Mouse (Mus musculus) erythroblast, embryonic 14.5 days (primary cell): Measurements from ENCODE around the gene Nol9. TPM values are rescaled to one million over a fixed set of nuclear protein-coding genes. Genes with fewer than 3 reads are reported as not detected.
A peak's percentile ranks its signal among the peaks of the same experiment; 100 is the strongest.

Experiments
- H3K27me3 ChIP-seq: 2 replicates; pipeline ENCODE4 v1.6.1; 2012; ENCODE audit warnings: inconsistent platforms; ENCODE audit not compliant: control insufficient read depth
- H3K36me3 ChIP-seq: 2 replicates; pipeline ENCODE4 v1.6.1; 2012; ENCODE audit warnings: mild to moderate bottlenecking, inconsistent platforms; ENCODE audit not compliant: control insufficient read depth
- H3K4me1 ChIP-seq: 2 replicates; pipeline ENCODE4 v1.6.1; 2012; ENCODE audit warnings: inconsistent platforms; ENCODE audit not compliant: control insufficient read depth
- H3K4me3 ChIP-seq: replicated peaks from 2 replicates; pipeline ENCODE3; 2012; ENCODE audit warnings: moderate library complexity, mild to moderate bottlenecking, inconsistent platforms
- H3K9me3 ChIP-seq: 2 replicates; pipeline ENCODE4 v1.6.1; 2012; ENCODE audit warnings: low read length, inconsistent platforms, mixed read lengths; ENCODE audit not compliant: control insufficient read depth
- GATA1 ChIP-seq: IDR thresholded peaks from 2 replicates; pipeline ENCODE4 v1.6.1; 2012; ENCODE audit warnings: low read length, inconsistent platforms, mixed read lengths
- TAL1 ChIP-seq: IDR thresholded peaks from 3 replicates; pipeline ENCODE4 v1.6.1; 2012; ENCODE audit warnings: low read length, inconsistent platforms, mixed read lengths
- polyA plus RNA-seq: library from polyadenylated mRNA; stranded (reverse); fragments of >175 nt; gene quantifications from 2 replicates; pipeline ENCODE4 v1.2.3, GENCODE M21; 2012

Nol9 gene
- 0.72 and 0.87 TPM in 2 replicates for polyA plus RNA-seq

GRCm38 (mm10) chr4:152038985-152039830 lies at the start of gene Nol9:
Nol9 (plus strand) TSS chr4:152039321.
- H3K9me3 ChIP-seq, result no peaks in the 10 kb centered on the region
- H3K4me3 ChIP-seq, result peak within 1 kb of the TSS; percentile 91
- TF ChIP-seq TAL1, result no peak
- no peak for TF ChIP-seq GATA1
- H3K27me3 ChIP-seq, result no peaks in the 10 kb centered on the region
- H3K4me1 ChIP-seq, result peaks cover 42% of the 10 kb centered on the region
- peaks cover 34% of the 10 kb centered on the region for H3K36me3 ChIP-seq

DNA sequence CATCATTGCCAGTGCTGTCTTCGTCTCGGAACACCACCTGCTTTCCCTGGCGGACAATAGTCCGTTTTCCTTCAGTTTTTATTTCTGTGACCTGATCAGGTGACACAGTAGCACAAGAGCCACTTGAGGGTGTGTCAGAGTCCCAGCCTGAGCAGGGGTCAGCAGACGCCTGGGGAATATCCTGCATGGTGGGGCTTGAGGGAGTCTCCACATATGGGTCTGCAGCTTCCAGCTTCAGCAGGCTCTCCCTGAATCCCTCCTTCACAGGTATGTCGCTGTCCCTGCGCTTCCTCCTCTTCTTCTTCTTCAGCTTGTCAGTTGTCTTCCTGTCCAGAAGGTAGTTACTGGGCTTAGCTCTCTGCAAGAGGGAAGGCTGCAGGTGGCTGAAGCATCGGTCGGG lies 47.0 kb upstream of the Nol9 start:
- Histone ChIP-seq H3K4me1 (peaks cover 57% of the 10 kb centered on the region), H3K36me3 (peaks cover 44% of the 10 kb centered on the region), H3K27me3 (peaks cover 34% of the 10 kb centered on the region), H3K4me3 (no peak overlapping the region), H3K9me3 (no peaks in the 10 kb centered on the region; the same call in 1 of the 2 replicates)
- no peak for TF ChIP-seq GATA1
- TF ChIP-seq TAL1, result no peak

- TF ChIP-seq TAL1, result no peak
- no peak for TF ChIP-seq GATA1
- H3K9me3 ChIP-seq, result no peaks in the 10 kb centered on the region; the same call in 1 of the 2 replicates
- peaks cover 34% of the 10 kb centered on the region for H3K27me3 ChIP-seq
- no peak overlapping the region for H3K4me3 ChIP-seq
- H3K36me3 ChIP-seq, result peaks cover 44% of the 10 kb centered on the region
- peaks cover 57% of the 10 kb centered on the region for H3K4me1 ChIP-seq
Measured at GRCm38 (mm10) chr4:151993035-151993434, 46.1 kb upstream of the Nol9 start.

GRCm38 (mm10) chr4:151994228-151995171 lies 44.6 kb upstream of the Nol9 start:
- peaks cover 32% of the 10 kb centered on the region for H3K27me3 ChIP-seq
- H3K4me3 ChIP-seq, result peak overlapping the region; percentile 97
- peaks cover 41% of the 10 kb centered on the region for H3K36me3 ChIP-seq
- peaks cover 51% of the 10 kb centered on the region for H3K4me1 ChIP-seq
- TF ChIP-seq TAL1, result no peak
- TF ChIP-seq GATA1, result no peak
- H3K9me3 ChIP-seq, result no peaks in the 10 kb centered on the region; the same call in 1 of the 2 replicates

- Histone ChIP-seq H3K27me3 (peaks cover 32% of the 10 kb centered on the region), H3K9me3 (no peaks in the 10 kb centered on the region; the same call in 1 of the 2 replicates), H3K36me3 (peaks cover 33% of the 10 kb centered on the region), H3K4me3 (peak overlapping the region; percentile 97), H3K4me1 (peaks cover 48% of the 10 kb centered on the region)
- no peak for TF ChIP-seq TAL1
- TF ChIP-seq GATA1, result no peak
Measured at GRCm38 (mm10) chr4:151995371-151996172, 43.5 kb upstream of the Nol9 start.

DNA sequence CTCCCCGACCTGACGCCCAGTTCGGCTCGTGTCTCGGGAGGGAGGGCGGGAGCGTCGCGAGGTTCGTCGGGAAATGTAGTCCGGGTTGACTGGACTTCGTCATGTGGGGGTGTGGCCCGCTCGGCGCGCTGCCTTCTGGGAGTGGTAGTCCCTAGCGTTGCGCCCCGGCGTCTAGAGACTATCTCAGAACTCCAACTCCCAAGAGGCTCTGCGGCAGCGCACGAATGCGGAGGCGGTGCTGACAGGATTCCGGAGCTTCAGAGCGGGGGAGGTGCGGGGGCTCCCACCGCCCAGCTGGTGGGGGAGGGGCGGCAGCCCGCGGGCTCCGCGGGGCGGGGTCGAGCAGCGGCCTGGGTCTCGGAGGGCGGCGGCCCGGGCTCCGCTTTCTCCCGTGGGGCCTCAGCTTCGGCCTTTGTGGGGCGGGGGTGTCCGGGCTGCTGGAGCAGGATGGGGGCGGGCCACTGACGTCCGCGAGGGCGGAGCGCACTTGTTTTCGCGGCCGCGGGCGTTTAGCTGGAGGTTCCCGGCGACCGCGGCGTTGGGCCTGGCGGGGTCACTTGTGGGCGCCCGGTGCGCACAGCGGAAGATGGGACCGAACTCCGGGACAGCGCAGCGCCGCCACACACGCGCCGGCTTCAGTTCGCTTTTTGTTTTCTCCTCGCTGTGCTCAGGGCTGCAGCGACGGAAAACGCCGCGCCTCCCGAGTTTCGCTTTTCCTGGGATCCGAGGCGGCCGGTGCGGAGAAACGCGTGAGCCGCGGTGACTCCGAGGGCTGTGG lies 42.8 kb upstream of the Nol9 start, which contains the start of gene Phf13:
TSS of gene Phf13 (minus strand) at position 86 of the 778 bp plus-strand sequence.
- H3K9me3 ChIP-seq, result no peaks in the 10 kb centered on the region; the same call in 1 of the 2 replicates
- H3K36me3 ChIP-seq, result peaks cover 25% of the 10 kb centered on the region
- peaks cover 46% of the 10 kb centered on the region for H3K4me1 ChIP-seq
- peak within 1 kb of the TSS; percentile 97 for H3K4me3 ChIP-seq
- H3K27me3 ChIP-seq, result peaks cover 32% of the 10 kb centered on the region
- no peak for TF ChIP-seq TAL1
- TF ChIP-seq GATA1, result no peak

DNA sequence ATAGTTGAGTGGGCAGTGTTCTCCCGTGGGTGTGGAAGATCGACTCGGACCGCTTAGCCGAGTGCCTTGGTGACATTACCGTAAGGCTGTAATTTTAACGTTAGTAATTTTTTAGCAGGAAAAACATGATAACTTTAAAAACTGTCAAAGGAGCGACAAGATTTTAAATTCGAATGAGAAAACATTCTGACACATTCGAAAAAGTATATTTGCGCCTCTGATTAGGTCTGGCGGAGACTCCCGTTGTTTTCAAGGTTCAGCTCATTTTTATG lies 42.2 kb upstream of the Nol9 start:
- TF ChIP-seq TAL1 (no peak), GATA1 (no peak)
- Histone ChIP-seq H3K9me3 (no peaks in the 10 kb centered on the region; the same call in 1 of the 2 replicates), H3K36me3 (peaks cover 20% of the 10 kb centered on the region), H3K4me3 (peak overlapping the region; percentile 97), H3K4me1 (peaks cover 46% of the 10 kb centered on the region), H3K27me3 (peaks cover 32% of the 10 kb centered on the region)

- peaks cover 46% of the 10 kb centered on the region for H3K4me1 ChIP-seq
- peaks cover 12% of the 10 kb centered on the region for H3K36me3 ChIP-seq
- peaks cover 26% of the 10 kb centered on the region for H3K27me3 ChIP-seq
- no peaks in the 10 kb centered on the region; the same call in 1 of the 2 replicates for H3K9me3 ChIP-seq
- TF ChIP-seq TAL1 (no peak), GATA1 (no peak)
- H3K4me3 ChIP-seq, result peak overlapping the region; percentile 97
Measured at GRCm38 (mm10) chr4:151997701-151998100, 41.4 kb upstream of the Nol9 start.
